Mouse (Mus musculus): ENCODE measurements around the gene Slc15a4. TPM values are rescaled to one million over a fixed set of nuclear protein-coding genes. Genes with fewer than 3 reads are reported as not detected.

Gene Slc15a4
- total RNA-seq, 2 experiments from 2014 or later: 24.0 to 26.4 TPM

- no peak for TF ChIP-seq CTCF (conservative IDR thresholded peaks at IDR 0.05)
- DNase-seq (ENCODE audit: low spot score in 2 of 2): no peak
- peak overlapping the region; percentile 96 for H3K27ac ChIP-seq
- peak overlapping the region; percentile 92 for H3K4me3 ChIP-seq
Measured at GRCm38 (mm10) chr5:127616151-127616550, 16.5 kb downstream of the Slc15a4 start.

GRCm38 (mm10) chr5:127615459-127615858 lies 17.2 kb downstream of the Slc15a4 start:
- H3K4me3 ChIP-seq: peak overlapping the region; percentile 92

GRCm38 (mm10) chr5:127612397-127612796 lies 20.3 kb downstream of the Slc15a4 start:
- Histone ChIP-seq H3K4me3 (no peak overlapping the region), H3K27ac (peak overlapping the region; percentile 96)
- DNase-seq (ENCODE audit: low spot score in 2 of 2): no peak
- TF ChIP-seq CTCF (conservative IDR thresholded peaks at IDR 0.05): no peak

More at GRCm38 (mm10) chr5:127615459-127615858, 17.2 kb downstream of the Slc15a4 start:
- no peak for TF ChIP-seq CTCF (conservative IDR thresholded peaks at IDR 0.05)
- H3K27ac ChIP-seq: peak overlapping the region; percentile 96; the same call in 1 of the 2 replicates
- DNase-seq (ENCODE audit: low spot score in 2 of 2): no peak

- peak overlapping the region; percentile 96 for H3K27ac ChIP-seq
- TF ChIP-seq CTCF (conservative IDR thresholded peaks at IDR 0.05): no peak
- H3K4me3 ChIP-seq: no peak overlapping the region
- DNase-seq (ENCODE audit: low spot score in 2 of 2): no peak
Measured at GRCm38 (mm10) chr5:127611881-127612280, 20.8 kb downstream of the Slc15a4 start.

GRCm38 (mm10) chr5:127610787-127611509 lies 21.7 kb downstream of the Slc15a4 start:
- TF ChIP-seq CTCF (conservative IDR thresholded peaks at IDR 0.05): no peak
- no peak overlapping the region for H3K4me3 ChIP-seq
- DNase-seq (ENCODE audit: low spot score in 2 of 2): peak in 1 of 2 experiments; percentile 51
- peak overlapping the region; percentile 96 for H3K27ac ChIP-seq

GRCm38 (mm10) chr5:127609191-127609714 lies 23.4 kb downstream of the Slc15a4 start:
- Histone ChIP-seq H3K27ac (peak overlapping the region; percentile 96), H3K4me3 (no peak overlapping the region)

GRCm38 (mm10) chr5:127607507-127607906 lies 25.2 kb downstream of the Slc15a4 start:
- H3K27ac ChIP-seq: peak overlapping the region; percentile 96; the same call in 1 of the 2 replicates

More at GRCm38 (mm10) chr5:127609191-127609714, 23.4 kb downstream of the Slc15a4 start:
- no peak for DNase-seq (ENCODE audit: low spot score in 2 of 2)
- TF ChIP-seq CTCF (conservative IDR thresholded peaks at IDR 0.05): no peak

GRCm38 (mm10) chr5:127602996-127603395 lies 29.7 kb downstream of the Slc15a4 start:
- TF ChIP-seq CTCF (conservative IDR thresholded peaks at IDR 0.05): no peak
- DNase-seq (ENCODE audit: low spot score in 2 of 2): no peak
- no peak overlapping the region for H3K4me3 ChIP-seq
- no peak overlapping the region for H3K27ac ChIP-seq

More at GRCm38 (mm10) chr5:127607507-127607906, 25.2 kb downstream of the Slc15a4 start:
- no peak overlapping the region for H3K4me3 ChIP-seq
- no peak for DNase-seq (ENCODE audit: low spot score in 2 of 2)
- no peak for TF ChIP-seq CTCF (conservative IDR thresholded peaks at IDR 0.05)

- no peak for DNase-seq (ENCODE audit: low spot score in 2 of 2)
- no peak for TF ChIP-seq CTCF (conservative IDR thresholded peaks at IDR 0.05)
- peak overlapping the region; percentile 73 for H3K27ac ChIP-seq
- no peak overlapping the region for H3K4me3 ChIP-seq
Measured at GRCm38 (mm10) chr5:127596862-127597261, 35.8 kb downstream of the Slc15a4 start.

GRCm38 (mm10) chr5:127595676-127596075 lies 37.0 kb downstream of the Slc15a4 start:
- DNase-seq (ENCODE audit: low spot score in 2 of 2): peak; percentile 46 to 52
- Histone ChIP-seq H3K27ac (peak overlapping the region; percentile 73), H3K4me3 (no peak overlapping the region)
- TF ChIP-seq CTCF (conservative IDR thresholded peaks at IDR 0.05): no peak

GRCm38 (mm10) chr5:127592854-127593253 lies 39.8 kb downstream of the Slc15a4 start:
- peak in 1 of 2 experiments; percentile 58 for DNase-seq (ENCODE audit: low spot score in 2 of 2)
- peak; percentile 80 for TF ChIP-seq CTCF (conservative IDR thresholded peaks at IDR 0.05)

GRCm38 (mm10) chr5:127592406-127592805 lies 40.3 kb downstream of the Slc15a4 start:
- H3K27ac ChIP-seq: no peak overlapping the region
- no peak for DNase-seq (ENCODE audit: low spot score in 2 of 2)
- TF ChIP-seq CTCF (conservative IDR thresholded peaks at IDR 0.05): no peak
- H3K4me3 ChIP-seq: no peak overlapping the region

More at GRCm38 (mm10) chr5:127592854-127593253, 39.8 kb downstream of the Slc15a4 start:
- H3K27ac ChIP-seq: no peak overlapping the region
- no peak overlapping the region for H3K4me3 ChIP-seq

- no peak for DNase-seq (ENCODE audit: low spot score in 2 of 2)
- Histone ChIP-seq H3K4me3 (no peak overlapping the region), H3K27ac (no peak overlapping the region)
- peak; percentile 65 for TF ChIP-seq CTCF (conservative IDR thresholded peaks at IDR 0.05)
Measured at GRCm38 (mm10) chr5:127587854-127588253, 44.8 kb downstream of the Slc15a4 start.
